Mouse (Mus musculus): ENCODE data around the gene Tmem216. TPM values are rescaled to one million over a fixed set of nuclear protein-coding genes. Genes with fewer than 3 reads are reported as not detected.

The Tmem216 gene
- polyA plus RNA-seq, 1 experiment from 2014 or later = 61.7 TPM

DNA sequence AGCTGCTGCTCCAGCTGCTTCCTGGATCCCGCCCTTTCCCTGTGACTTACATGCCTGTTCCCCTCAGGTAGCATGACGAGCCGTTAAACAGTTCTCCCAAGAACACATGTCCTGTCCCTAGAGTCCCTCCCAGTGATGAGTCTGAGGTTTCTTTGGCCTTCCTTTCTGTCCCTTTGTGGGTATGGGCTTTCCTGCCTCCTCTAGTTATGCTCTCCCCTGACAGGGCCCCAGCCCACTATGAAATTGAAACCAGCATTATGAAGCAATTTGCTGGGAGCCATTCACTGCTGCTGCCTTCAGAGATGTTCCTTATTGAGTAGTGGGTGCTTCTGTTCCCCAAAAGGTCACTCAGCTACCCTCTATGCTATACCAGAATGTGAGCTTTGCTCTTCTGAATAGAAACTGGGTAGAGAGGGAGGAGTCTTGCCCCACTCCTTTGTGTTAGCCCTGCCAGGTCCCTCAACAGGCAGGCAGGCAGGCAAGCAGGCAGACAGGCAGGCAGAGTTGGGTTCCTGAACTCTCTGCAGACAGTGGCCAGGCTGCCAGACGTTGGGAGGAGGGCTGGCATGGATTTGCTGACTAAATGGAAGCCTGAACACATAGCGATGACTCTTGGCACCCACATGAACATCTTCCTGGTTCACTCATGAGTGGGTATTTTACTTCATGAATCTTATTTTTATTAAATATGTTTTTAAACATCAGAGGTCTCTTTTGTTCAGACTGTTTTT lies 33.3 kb upstream of the Tmem216 start:
- 42% methylated on average over 5 of the region's 5 CpGs for WGBS
- H3K9ac ChIP-seq = no peak overlapping the region; the same call in 1 of the 2 replicates
- peaks cover 21% of the 10 kb centered on the region for H3K36me3 ChIP-seq
- peaks cover 10% of the 10 kb centered on the region for H3K4me1 ChIP-seq
- H3K27me3 ChIP-seq = no peaks in the 10 kb centered on the region
- H3K4me3 ChIP-seq = no peak overlapping the region
- H3K4me2 ChIP-seq (replicated peaks) = no peak overlapping the region
- peak overlapping the region; percentile 75 for H3K27ac ChIP-seq
- ATAC-seq (ENCODE audit: insufficient number of reproducible peaks, insufficient read depth, low FRiP score, low TSS enrichment) = peak; percentile 48; the same call in 1 of the 2 replicates
- no peaks in the 10 kb centered on the region for H3K9me3 ChIP-seq

DNA sequence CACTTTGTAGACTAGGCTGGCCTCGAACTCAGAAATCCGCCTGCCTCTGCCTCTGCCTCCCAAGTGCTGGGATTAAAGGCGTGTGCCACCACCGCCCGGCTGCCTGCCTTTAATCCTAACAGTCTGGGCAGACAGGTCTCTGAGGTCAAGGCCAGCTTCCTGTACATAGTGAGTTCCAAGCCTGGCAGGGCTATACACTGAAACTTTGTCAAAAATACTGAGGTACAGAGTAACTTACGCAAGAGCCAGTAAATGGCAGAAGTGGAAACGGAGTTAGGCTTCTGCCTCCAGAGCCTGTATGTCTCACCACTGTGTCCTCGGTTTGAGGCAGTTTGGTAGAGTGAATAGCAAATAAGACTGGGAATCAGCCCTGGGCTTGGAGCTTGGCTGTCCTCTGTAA lies 31.2 kb upstream of the Tmem216 start:
- 77% methylated on average over 8 of the region's 8 CpGs for WGBS

DNA sequence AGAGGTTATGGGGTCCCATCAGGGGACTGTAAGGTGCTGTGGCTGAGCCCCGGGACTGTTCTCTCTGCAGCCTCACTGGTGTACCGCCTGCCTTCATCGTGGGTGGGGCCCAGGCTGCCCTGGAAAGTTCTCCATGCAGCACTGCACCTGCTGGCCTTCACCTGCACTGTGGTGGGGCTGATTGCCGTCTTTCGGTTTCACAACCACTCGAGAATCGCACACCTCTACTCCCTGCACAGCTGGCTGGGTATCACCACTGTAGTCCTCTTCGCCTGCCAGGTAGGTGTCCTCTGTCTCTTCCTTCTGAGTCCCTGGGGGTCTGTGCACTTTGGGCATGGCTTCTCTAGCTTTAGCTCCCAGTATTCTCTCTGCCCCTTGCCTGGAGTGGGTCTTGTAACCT lies 29.1 kb upstream of the Tmem216 start:
- no peak overlapping the region for H3K4me2 ChIP-seq (replicated peaks)
- H3K27ac ChIP-seq = no peak overlapping the region
- no peaks in the 10 kb centered on the region for H3K27me3 ChIP-seq
- 89% methylated on average over 8 of the region's 8 CpGs for WGBS
- ATAC-seq (ENCODE audit: insufficient number of reproducible peaks, insufficient read depth, low FRiP score, low TSS enrichment) = no peak
- H3K4me1 ChIP-seq = peaks cover 10% of the 10 kb centered on the region
- 0 out of 2 replicates have a peak, but pooled peaks cover 8% of the 10 kb centered on the region for H3K36me3 ChIP-seq
- H3K9me3 ChIP-seq = no peaks in the 10 kb centered on the region
- no peak overlapping the region for H3K4me3 ChIP-seq
- no peak overlapping the region for H3K9ac ChIP-seq

More for the DNA sequence above, 31.2 kb upstream of the Tmem216 start:
- H3K9me3 ChIP-seq = no peaks in the 10 kb centered on the region
- H3K4me2 ChIP-seq (replicated peaks) = no peak overlapping the region
- H3K4me3 ChIP-seq = no peak overlapping the region
- H3K27me3 ChIP-seq = no peaks in the 10 kb centered on the region
- H3K36me3 ChIP-seq = peaks cover 15% of the 10 kb centered on the region
- peaks cover 10% of the 10 kb centered on the region for H3K4me1 ChIP-seq
- H3K27ac ChIP-seq = no peak overlapping the region
- no peak overlapping the region for H3K9ac ChIP-seq
- no peak for ATAC-seq (ENCODE audit: insufficient number of reproducible peaks, insufficient read depth, low FRiP score, low TSS enrichment)

DNA sequence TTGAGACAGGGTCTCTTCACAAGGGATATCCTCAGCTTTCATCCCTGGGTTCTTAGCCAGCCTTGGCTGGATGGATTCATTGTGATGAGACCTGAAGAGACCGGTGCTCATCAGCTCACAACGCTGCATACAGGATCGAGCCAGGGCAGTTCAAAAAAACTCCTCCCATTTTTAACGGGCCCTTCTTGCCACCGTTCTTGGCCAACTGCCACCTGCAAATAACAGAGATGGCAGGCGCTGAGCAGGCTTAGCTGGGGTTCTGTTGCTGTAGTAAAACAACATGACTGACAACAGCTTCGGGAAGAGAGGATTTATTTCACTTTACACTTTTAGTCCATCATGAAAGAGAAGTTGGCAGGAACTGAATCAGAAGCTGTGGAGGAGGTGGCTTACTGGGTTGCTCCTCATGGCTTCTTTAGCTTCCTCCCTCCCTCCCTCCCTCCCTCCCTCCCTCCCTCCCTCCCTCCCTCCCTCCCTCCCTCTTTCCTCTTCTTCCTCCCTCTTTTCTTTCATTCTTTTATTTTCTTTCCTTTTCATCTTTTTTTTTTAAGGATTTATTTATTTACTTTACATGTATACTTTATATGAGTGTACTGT lies 27.6 kb upstream of the Tmem216 start:
- Histone ChIP-seq H3K27ac (no peak overlapping the region), H3K9me3 (no peaks in the 10 kb centered on the region), H3K27me3 (no peaks in the 10 kb centered on the region), H3K36me3 (0 out of 2 replicates have a peak, but pooled peaks cover 8% of the 10 kb centered on the region), H3K4me1 (peaks cover 2% of the 10 kb centered on the region), H3K9ac (no peak overlapping the region), H3K4me2 (replicated peaks) (no peak overlapping the region), H3K4me3 (no peak overlapping the region)
- ATAC-seq (ENCODE audit: insufficient number of reproducible peaks, insufficient read depth, low FRiP score, low TSS enrichment) = no peak
- 83% methylated on average over 7 of the region's 7 CpGs for WGBS

DNA sequence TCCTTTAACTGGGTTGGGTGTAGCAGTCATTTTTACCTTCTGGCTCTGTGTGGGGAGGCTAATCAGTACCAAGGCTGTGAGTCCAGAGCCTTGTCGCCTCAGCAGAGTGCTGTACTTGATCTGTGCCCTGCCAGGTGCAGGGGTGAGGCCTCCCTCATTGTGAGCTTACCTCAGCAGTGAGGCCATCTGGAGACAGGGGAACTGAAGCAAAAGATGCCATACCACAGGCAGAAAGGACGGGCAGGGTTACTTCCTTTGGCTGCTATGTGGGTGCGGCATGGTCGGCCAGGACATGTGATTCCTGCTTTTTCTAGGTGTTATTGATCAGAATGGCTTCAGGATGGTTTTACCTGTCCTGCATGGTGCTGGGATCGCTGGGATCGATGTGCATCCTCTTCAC lies 25.9 kb upstream of the Tmem216 start:
- Histone ChIP-seq H3K9me3 (no peaks in the 10 kb centered on the region), H3K36me3 (0 out of 2 replicates have a peak, but pooled peaks cover 3% of the 10 kb centered on the region), H3K4me1 (peaks cover 10% of the 10 kb centered on the region; the same call in 1 of the 2 replicates), H3K9ac (no peak overlapping the region), H3K27me3 (no peaks in the 10 kb centered on the region), H3K4me3 (no peak overlapping the region), H3K27ac (no peak overlapping the region), H3K4me2 (replicated peaks) (no peak overlapping the region)
- WGBS = 79% methylated on average over 6 of the region's 6 CpGs
- no peak for ATAC-seq (ENCODE audit: insufficient number of reproducible peaks, insufficient read depth, low FRiP score, low TSS enrichment)

DNA sequence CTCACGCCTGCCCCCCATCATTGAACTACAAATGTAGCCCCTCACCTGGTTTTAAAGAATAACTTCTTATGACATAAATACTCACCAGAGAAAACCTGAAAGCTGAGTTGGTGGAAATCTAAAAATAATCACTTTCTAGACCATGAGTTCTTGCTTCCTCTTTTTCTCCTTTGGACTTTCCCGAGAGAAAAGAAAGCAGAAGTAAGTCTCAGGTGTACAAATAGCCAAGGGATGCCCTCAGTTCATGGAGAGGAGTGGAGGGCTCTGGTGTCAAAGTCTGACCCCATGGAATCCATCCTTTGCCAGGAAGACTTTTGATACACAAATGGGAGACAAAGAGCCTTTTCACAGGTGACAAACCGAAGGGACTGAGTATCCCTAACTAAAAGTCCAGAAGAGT lies 24.7 kb upstream of the Tmem216 start:
- Histone ChIP-seq H3K27ac (no peak overlapping the region), H3K27me3 (no peaks in the 10 kb centered on the region), H3K9ac (no peak overlapping the region), H3K4me3 (no peak overlapping the region), H3K9me3 (no peaks in the 10 kb centered on the region), H3K4me2 (replicated peaks) (no peak overlapping the region), H3K4me1 (peaks cover 14% of the 10 kb centered on the region), H3K36me3 (0 out of 2 replicates have a peak, but pooled peaks cover 3% of the 10 kb centered on the region)
- ATAC-seq (ENCODE audit: insufficient number of reproducible peaks, insufficient read depth, low FRiP score, low TSS enrichment) = no peak
- 74% methylated on average over 3 of the region's 3 CpGs for WGBS

DNA sequence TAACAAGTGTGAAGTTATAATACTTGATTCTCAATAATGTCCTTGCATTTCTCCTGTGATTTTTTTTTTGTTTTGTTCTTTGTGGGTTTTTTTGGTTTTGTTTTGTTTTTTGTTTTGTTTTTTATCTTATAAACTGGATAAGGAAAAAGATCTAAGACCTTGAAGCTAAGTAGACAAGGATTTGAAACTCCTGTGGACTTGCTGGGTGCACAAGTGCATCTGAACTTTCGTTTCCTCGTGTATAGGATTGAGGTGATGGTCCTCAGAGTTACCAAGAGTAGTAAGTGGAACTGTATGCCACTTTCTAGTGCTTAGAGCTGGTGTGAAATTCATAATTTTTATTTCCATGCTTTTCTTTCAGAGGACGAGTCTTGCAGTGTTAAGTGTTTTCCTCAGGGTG lies 24.1 kb upstream of the Tmem216 start:
- Histone ChIP-seq H3K4me2 (replicated peaks) (no peak overlapping the region), H3K27me3 (no peaks in the 10 kb centered on the region), H3K4me3 (no peak overlapping the region), H3K4me1 (peaks cover 14% of the 10 kb centered on the region), H3K27ac (no peak overlapping the region), H3K9me3 (no peaks in the 10 kb centered on the region), H3K9ac (no peak overlapping the region), H3K36me3 (0 out of 2 replicates have a peak, but pooled peaks cover 2% of the 10 kb centered on the region)
- 78% methylated on average over 3 of the region's 3 CpGs for WGBS
- ATAC-seq (ENCODE audit: insufficient number of reproducible peaks, insufficient read depth, low FRiP score, low TSS enrichment) = no peak

DNA sequence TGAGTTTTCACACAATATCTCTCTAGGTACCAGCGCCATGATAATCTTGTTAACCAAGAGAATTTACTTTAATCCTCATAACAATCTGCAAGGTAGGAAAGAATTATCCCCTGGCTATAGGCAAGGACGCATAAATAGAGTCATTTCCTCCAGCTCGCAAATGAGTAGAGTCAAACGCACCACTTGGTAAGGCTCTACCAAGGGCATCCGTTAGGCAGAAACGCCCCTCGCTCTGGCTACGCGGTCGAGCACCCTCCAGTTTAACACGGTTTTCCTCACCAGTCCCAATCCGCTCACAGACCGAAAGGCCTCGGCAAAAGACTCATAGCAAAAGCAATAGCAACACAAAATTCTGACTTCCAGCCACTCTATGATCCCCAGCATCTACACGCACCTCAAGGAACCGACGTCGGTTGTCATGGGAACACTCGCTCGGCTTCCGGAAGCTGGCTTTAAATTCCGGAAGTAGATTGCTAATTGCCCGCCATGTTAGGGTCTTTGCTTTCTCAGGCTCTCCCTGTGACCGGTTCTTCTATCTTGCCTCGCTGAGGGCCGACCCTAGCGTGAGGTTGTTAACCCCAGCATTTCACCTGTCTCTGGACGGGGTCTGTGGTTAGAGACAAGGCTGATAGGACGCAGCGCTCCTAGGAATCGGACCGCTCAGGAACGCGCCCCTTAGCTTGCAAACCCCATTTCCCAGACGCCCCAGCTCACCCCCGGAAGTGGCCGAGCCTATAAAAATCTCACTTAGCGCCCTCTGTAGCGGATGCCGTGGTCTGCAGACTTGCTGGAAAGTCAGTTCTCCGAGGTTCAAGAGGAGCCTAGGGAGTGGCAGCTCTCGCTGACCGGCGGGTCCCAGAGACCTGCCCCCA lies 20.9 kb upstream of the Tmem216 start, which contains the start of the genes Cyb561a3 and Tmem138:
Cyb561a3 (plus strand) TSS at position 483 of the 872 bp plus-strand sequence.
Tmem138 (minus strand) TSS at position 673 of the 872 bp plus-strand sequence.
- peaks cover 14% of the 10 kb centered on the region for H3K4me1 ChIP-seq
- H3K27ac ChIP-seq = peak within 1 kb of the TSS; percentile 80
- no peaks in the 10 kb centered on the region for H3K27me3 ChIP-seq
- ATAC-seq (ENCODE audit: insufficient number of reproducible peaks, insufficient read depth, low FRiP score, low TSS enrichment) = peak; percentile 92
- under 1% methylated on average over 44 of the region's 44 CpGs for WGBS
- H3K4me3 ChIP-seq = peak within 1 kb of the TSS; percentile 50
- H3K4me2 ChIP-seq (replicated peaks) = peak within 1 kb of the TSS; percentile 55
- H3K9ac ChIP-seq = peak within 1 kb of the TSS; percentile 51
- no peaks in the 10 kb centered on the region for H3K9me3 ChIP-seq
- H3K36me3 ChIP-seq = peaks cover 28% of the 10 kb centered on the region

DNA sequence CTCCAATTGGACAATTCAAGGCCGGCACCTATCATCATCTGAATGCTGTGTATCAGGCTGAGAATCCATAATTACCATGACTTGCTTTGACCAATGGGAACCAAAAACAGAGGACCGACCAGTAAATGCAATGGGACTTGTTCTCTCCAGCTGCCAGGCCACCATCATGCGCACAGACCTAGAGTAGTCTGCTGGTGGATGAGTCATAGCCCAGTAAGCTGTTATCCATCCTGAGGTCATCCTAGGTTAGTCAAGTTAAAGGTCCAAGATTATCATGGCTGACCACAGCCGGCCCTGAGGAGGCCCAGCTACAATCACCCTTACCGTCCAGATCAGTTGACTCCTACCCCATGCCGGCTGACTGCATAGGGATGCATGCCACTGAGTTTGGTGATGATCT lies 13.6 kb upstream of the Tmem216 start:
- no peaks in the 10 kb centered on the region for H3K9me3 ChIP-seq
- H3K4me1 ChIP-seq = no peaks in the 10 kb centered on the region
- WGBS = 93% methylated on average over 6 of the region's 6 CpGs
- peaks cover 44% of the 10 kb centered on the region for H3K36me3 ChIP-seq
- ATAC-seq (ENCODE audit: insufficient number of reproducible peaks, insufficient read depth, low FRiP score, low TSS enrichment) = no peak
- H3K27ac ChIP-seq = no peak overlapping the region
- no peak overlapping the region for H3K9ac ChIP-seq
- no peak overlapping the region for H3K4me3 ChIP-seq
- H3K27me3 ChIP-seq = no peaks in the 10 kb centered on the region
- H3K4me2 ChIP-seq (replicated peaks) = no peak overlapping the region

DNA sequence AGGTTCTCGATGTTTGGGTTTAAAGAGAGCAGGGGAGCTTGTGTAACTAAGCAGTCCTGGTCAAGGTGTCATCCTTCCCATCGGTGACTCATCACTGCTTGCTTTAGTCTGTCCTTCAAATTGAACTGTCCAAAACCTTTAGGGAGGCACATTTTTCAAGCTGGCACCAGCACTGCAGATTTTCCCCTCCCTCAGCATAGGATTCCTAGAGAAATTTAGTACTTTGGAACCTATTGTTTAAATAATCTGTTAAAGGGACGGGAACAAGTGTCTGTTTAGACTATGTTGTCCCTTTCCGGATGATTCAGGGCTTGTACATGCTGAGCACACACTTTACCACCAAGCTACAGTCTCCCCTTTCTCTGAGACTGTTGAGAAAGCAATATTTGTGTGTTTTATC lies 9.2 kb upstream of the Tmem216 start:
- Histone ChIP-seq H3K4me2 (replicated peaks) (no peak overlapping the region), H3K9ac (no peak overlapping the region), H3K9me3 (no peaks in the 10 kb centered on the region), H3K27ac (no peak overlapping the region), H3K36me3 (0 out of 2 replicates have a peak, but pooled peaks cover 6% of the 10 kb centered on the region), H3K4me3 (no peak overlapping the region), H3K27me3 (no peaks in the 10 kb centered on the region), H3K4me1 (no peaks in the 10 kb centered on the region)
- 80% methylated on average over 4 of the region's 4 CpGs for WGBS
- ATAC-seq (ENCODE audit: insufficient number of reproducible peaks, insufficient read depth, low FRiP score, low TSS enrichment) = no peak

DNA sequence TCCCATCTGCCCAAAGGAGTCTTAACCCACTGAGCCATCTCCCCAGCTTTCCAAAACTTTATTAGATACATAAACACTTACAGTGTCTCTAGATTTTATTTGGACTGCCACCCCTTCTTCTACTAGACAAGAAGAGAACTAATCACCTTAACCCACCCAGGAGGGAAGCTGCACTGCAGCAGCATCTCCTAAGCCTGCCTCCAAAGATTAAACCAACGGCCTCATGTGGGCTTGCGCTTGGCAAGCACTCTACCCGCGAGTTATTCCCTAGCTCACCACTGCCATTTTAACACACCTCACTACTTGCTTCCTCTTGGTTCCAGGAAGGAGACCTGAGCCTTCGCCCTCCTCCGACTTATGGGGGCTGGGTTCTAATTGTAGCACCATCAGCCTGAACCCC lies 8.2 kb upstream of the Tmem216 start:
- H3K9ac ChIP-seq = no peak overlapping the region
- no peak overlapping the region for H3K4me2 ChIP-seq (replicated peaks)
- H3K9me3 ChIP-seq = no peaks in the 10 kb centered on the region
- 0 out of 2 replicates have a peak, but pooled peaks cover 6% of the 10 kb centered on the region for H3K36me3 ChIP-seq
- H3K27me3 ChIP-seq = no peaks in the 10 kb centered on the region
- no peak overlapping the region for H3K27ac ChIP-seq
- ATAC-seq (ENCODE audit: insufficient number of reproducible peaks, insufficient read depth, low FRiP score, low TSS enrichment) = no peak
- WGBS = 80% methylated on average over 6 of the region's 6 CpGs
- no peak overlapping the region for H3K4me3 ChIP-seq
- H3K4me1 ChIP-seq = no peaks in the 10 kb centered on the region
